Mouse (Mus musculus): ENCODE data around the gene D930048N14Rik.

D930048N14Rik gene

DNA sequence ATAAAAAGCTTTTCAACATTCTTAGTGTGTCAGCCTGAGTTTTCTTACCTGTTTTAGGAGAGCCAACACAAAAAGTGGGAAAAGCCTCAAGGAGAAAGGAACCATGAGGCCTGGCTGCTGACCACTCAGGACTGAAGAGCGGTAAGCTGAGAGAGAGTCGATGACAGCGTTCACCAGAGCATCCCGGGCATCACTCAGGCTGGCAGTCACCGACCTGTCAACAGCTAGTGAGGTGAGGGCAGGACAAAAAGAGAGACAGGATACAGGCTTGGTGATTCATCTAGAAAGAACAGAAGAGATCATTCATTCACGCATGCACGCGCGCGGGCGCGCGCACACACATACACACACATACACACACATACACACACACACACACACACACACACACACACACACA, 56.3 kb downstream of the D930048N14Rik start:
- DNase-seq: no peak

Data from cerebellum, adult 9-10 months (tissue).